Mouse (Mus musculus): ENCODE data around the gene Lamtor2. TPM values are rescaled to one million over a fixed set of nuclear protein-coding genes. Genes with fewer than 3 reads are reported as not detected.

The Lamtor2 gene
- polyA plus RNA-seq, 3 experiments from 2014 or later, result 149 to 189 (median 187) TPM

GRCm38 (mm10) chr3:88502641-88503504 lies 50.0 kb downstream of the Lamtor2 start:
- ATAC-seq, result peak; percentile 82

DNA sequence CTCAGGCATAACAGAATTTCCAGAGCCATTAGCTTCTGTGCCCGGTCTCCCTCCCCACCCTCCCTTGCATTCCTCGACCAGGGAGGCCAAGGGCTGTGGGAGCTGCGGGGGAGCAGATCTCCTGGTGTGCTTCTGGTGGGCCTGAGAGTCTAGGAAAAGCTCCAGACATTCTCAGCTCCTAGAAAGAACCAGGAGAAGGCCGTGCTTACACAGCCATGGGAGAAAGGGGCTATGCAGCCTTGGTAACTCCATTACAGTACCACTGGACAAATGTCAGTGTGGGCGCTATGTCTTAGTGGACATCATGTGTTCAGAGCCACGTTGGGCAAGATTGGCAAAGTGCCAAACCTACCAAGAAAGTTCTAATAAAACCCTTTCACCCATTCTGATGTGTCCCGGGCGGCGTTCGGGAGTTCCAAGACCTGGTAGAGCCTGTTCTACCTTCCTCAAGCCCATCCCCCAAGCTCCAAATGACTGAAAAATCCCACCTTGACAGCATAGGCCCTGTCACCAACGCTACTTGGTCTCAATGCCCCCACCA lies 50.8 kb downstream of the Lamtor2 start:
- no peak for ATAC-seq

- ATAC-seq, result no peak
Measured at GRCm38 (mm10) chr3:88501366-88502030, 51.4 kb downstream of the Lamtor2 start.

DNA sequence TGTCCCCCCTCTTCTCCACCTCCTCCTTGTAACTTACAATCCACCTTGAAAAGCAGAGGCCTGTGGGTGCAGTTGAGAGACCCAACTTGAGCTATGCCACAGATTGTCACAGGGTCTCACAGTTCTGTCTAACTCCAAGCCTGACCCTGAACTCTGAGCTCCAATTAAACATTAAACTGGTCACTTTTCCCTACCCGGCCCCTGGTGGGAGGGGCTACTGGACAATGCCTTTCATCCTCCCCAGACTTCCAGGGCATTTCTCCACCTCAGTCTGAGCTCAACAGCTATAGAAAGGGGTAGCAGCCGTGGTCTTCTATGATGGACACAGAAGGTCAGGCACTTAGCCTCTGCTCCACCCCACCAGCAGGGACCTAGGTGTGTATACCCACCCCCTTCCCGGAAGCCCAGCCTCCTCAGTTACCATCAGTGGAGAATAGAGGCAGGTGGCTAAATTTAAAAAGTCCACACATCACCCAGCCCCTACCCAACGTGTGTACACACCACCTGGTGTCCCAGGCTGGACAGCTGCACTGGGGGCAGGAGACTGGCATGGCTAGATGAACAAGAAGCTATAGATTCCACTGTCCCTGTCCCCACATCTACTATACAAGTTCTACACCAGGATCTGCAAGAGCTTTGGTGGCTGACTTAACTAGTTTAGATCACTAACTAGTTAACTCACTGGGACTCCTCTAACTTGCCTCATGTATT lies 52.1 kb downstream of the Lamtor2 start:
- ATAC-seq, result no peak

- no peak for ATAC-seq
Measured at GRCm38 (mm10) chr3:88500087-88500486, 52.8 kb downstream of the Lamtor2 start.

Other genes with a start within 250 kb of the Lamtor2 start
- 100 to 1,000 TPM; 335 to 443 (median 344) TPM for gene Glmp, start 228.1 kb downstream of the Lamtor2 start, polyA plus RNA-seq (2017; shearing (Covaris generic))
- 1 to 10 TPM; 1.2 to 2.4 (median 1.8) TPM for gene Tmem79, start 216.9 kb downstream of the Lamtor2 start, polyA plus RNA-seq (2017; shearing (Covaris generic))
- 10 to 100 TPM; 26.1 to 47.1 (median 37.8) TPM for gene Smg5, start 216.8 kb downstream of the Lamtor2 start, polyA plus RNA-seq (2017; shearing (Covaris generic))
- gene Paqr6, start 188.5 kb downstream of the Lamtor2 start, polyA plus RNA-seq (2017; shearing (Covaris generic)), result not detected
- gene Bglap3, start 180.3 kb downstream of the Lamtor2 start, polyA plus RNA-seq (2017; shearing (Covaris generic)), result not detected
- gene Bglap2, start 174.4 kb downstream of the Lamtor2 start, polyA plus RNA-seq (2017; shearing (Covaris generic)), result not detected
- gene Bglap, start 168.6 kb downstream of the Lamtor2 start, polyA plus RNA-seq (2017; shearing (Covaris generic)), result not detected
- 100 to 1,000 TPM in 1 of 3 experiments, 10 to 100 TPM in 2; 46.3 to 105 (median 50.5) TPM for gene Pmf1, start 142.7 kb downstream of the Lamtor2 start, polyA plus RNA-seq (2017; shearing (Covaris generic))
- 10 to 100 TPM; 11.2 to 14.6 (median 14.4) TPM for gene Slc25a44, start 127.9 kb downstream of the Lamtor2 start, polyA plus RNA-seq (2017; shearing (Covaris generic))
- gene Sema4a, start 91.9 kb downstream of the Lamtor2 start, polyA plus RNA-seq (2017; shearing (Covaris generic)), result 10 to 100 TPM; 24.5 to 49.0 (median 28.3) TPM
- 1 to 10 TPM; 2.6 to 8.0 (median 4.0) TPM for gene Lmna, start 43.1 kb downstream of the Lamtor2 start, polyA plus RNA-seq (2017; shearing (Covaris generic))
- under 1 TPM; 0.17 to 0.20 (median 0.18) TPM for gene Mex3a, start 20.7 kb downstream of the Lamtor2 start, polyA plus RNA-seq (2017; shearing (Covaris generic))
- gene Rab25, start 4.8 kb downstream of the Lamtor2 start, polyA plus RNA-seq (2017; shearing (Covaris generic)), result not detected
- gene Ubqln4, start 684 bp upstream of the Lamtor2 start, polyA plus RNA-seq (2017; shearing (Covaris generic)), result 10 to 100 TPM in 2 of 3 experiments, 1 to 10 TPM in 1; 9.8 to 15.5 (median 12.1) TPM
- 100 to 1,000 TPM; 131 to 197 (median 161) TPM for gene Ssr2, start 22.8 kb upstream of the Lamtor2 start, polyA plus RNA-seq (2017; shearing (Covaris generic))
- gene Arhgef2, start 52.9 kb upstream of the Lamtor2 start, polyA plus RNA-seq (2017; shearing (Covaris generic)), result 10 to 100 TPM; 37.5 to 56.4 (median 46.5) TPM
- not detected for gene Rxfp4, start 100.1 kb upstream of the Lamtor2 start, polyA plus RNA-seq (2017; shearing (Covaris generic))
- 10 to 100 TPM; 36.1 to 57.0 (median 47.9) TPM for gene Khdc4, start 132.7 kb upstream of the Lamtor2 start, polyA plus RNA-seq (2017; shearing (Covaris generic))
- 10 to 100 TPM; 34.1 to 55.2 (median 40.3) TPM for gene Rit1, start 163.8 kb upstream of the Lamtor2 start, polyA plus RNA-seq (2017; shearing (Covaris generic))
- gene Syt11, start 222.1 kb upstream of the Lamtor2 start, polyA plus RNA-seq (2017; shearing (Covaris generic)), result 100 to 1,000 TPM; 105 to 132 (median 111) TPM

All from inflammation-experienced regulatory T-cells, adult 6 months (primary cell).